Mouse (Mus musculus): ENCODE data around the gene Egfl7. TPM values are rescaled to one million over a fixed set of nuclear protein-coding genes. Genes with fewer than 3 reads are reported as not detected.
A peak's percentile ranks its signal among the peaks of the same experiment; 100 is the strongest.

The Egfl7 gene
- total and polyA plus RNA-seq, 3 experiments = 102 to 499 (median 111) TPM

GRCm38 (mm10) chr2:26570034-26570433, 9.8 kb upstream of the Egfl7 start:
- no peaks in the 10 kb centered on the region for H3K27me3 ChIP-seq (ENCODE audit: control insufficient read depth, insufficient read depth, low read length)
- peak overlapping the region; percentile 92 for H3K27ac ChIP-seq
- WGBS = 17% methylated on average over 3 of the region's 3 CpGs
- intact Hi-C loops (cut with DNase I) = loop anchor here (1.0 kb wide), 1 partner anchor 17 kb away; no protein-coding TSS in a partner anchor
- H3K4me1 ChIP-seq (ENCODE audit: control insufficient read depth, insufficient read depth, low read length) = peaks cover 24% of the 10 kb centered on the region
- DNase-seq = peak; percentile 63 to 79
- H3K4me3 ChIP-seq = peak overlapping the region; percentile 46
- peak overlapping the region; percentile 49; the same call in 1 of the 2 replicates for H3K9ac ChIP-seq (ENCODE audit: low read depth, low read length)
- TF ChIP-seq POLR2A (IDR thresholded peaks at IDR 0.05; ENCODE audit: insufficient read depth, low read depth, low read length) = peak; percentile 36; the same call in 1 of the 2 replicates
- TF ChIP-seq EP300 (IDR thresholded peaks at IDR 0.05; ENCODE audit: insufficient read depth, low read depth, low read length) = peak; percentile 40; the same call in 1 of the 2 replicates
- peak; percentile 85 for TF ChIP-seq CTCF (IDR thresholded peaks at IDR 0.05)
- H3K36me3 ChIP-seq (ENCODE audit: control insufficient read depth, insufficient read depth, low read length) = no peaks in the 10 kb centered on the region
- H3K79me2 ChIP-seq (replicated peaks; ENCODE audit: control insufficient read depth, insufficient read depth, low read length) = no peaks in the 10 kb centered on the region

GRCm38 (mm10) chr2:26571400-26571799, 8.4 kb upstream of the Egfl7 start:
- 40% methylated on average over 9 of the region's 9 CpGs for WGBS
- no peaks in the 10 kb centered on the region for H3K79me2 ChIP-seq (replicated peaks; ENCODE audit: control insufficient read depth, insufficient read depth, low read length)
- H3K36me3 ChIP-seq (ENCODE audit: control insufficient read depth, insufficient read depth, low read length) = no peaks in the 10 kb centered on the region
- H3K27me3 ChIP-seq (ENCODE audit: control insufficient read depth, insufficient read depth, low read length) = no peaks in the 10 kb centered on the region
- 0 out of 2 replicates have a peak, but pooled peaks have one; percentile 9 for TF ChIP-seq EP300 (IDR thresholded peaks at IDR 0.05; ENCODE audit: insufficient read depth, low read depth, low read length)
- TF ChIP-seq POLR2A (IDR thresholded peaks at IDR 0.05; ENCODE audit: insufficient read depth, low read depth, low read length) = peak; percentile 47; the same call in 1 of the 2 replicates
- TF ChIP-seq CTCF (IDR thresholded peaks at IDR 0.05) = peak; percentile 57
- intact Hi-C loops (cut with DNase I) = no loop called here
- peak overlapping the region; percentile 92 for H3K27ac ChIP-seq
- peak overlapping the region; percentile 49 for H3K9ac ChIP-seq (ENCODE audit: low read depth, low read length)
- peaks cover 25% of the 10 kb centered on the region for H3K4me1 ChIP-seq (ENCODE audit: control insufficient read depth, insufficient read depth, low read length)
- peak overlapping the region; percentile 46 for H3K4me3 ChIP-seq
- DNase-seq = peak in 1 of 2 experiments; percentile 65

- Histone ChIP-seq H3K9ac (ENCODE audit: low read depth, low read length) (peak overlapping the region; percentile 49), H3K4me1 (ENCODE audit: control insufficient read depth, insufficient read depth, low read length) (peaks cover 26% of the 10 kb centered on the region), H3K27me3 (ENCODE audit: control insufficient read depth, insufficient read depth, low read length) (no peaks in the 10 kb centered on the region), H3K4me3 (peak overlapping the region; percentile 46), H3K27ac (peak overlapping the region; percentile 92), H3K79me2 (replicated peaks; ENCODE audit: control insufficient read depth, insufficient read depth, low read length) (no peaks in the 10 kb centered on the region), H3K36me3 (ENCODE audit: control insufficient read depth, insufficient read depth, low read length) (no peaks in the 10 kb centered on the region)
- WGBS = 31% methylated on average over 5 of the region's 5 CpGs
- peak; percentile 99 for TF ChIP-seq EP300 (IDR thresholded peaks at IDR 0.05; ENCODE audit: insufficient read depth, low read depth, low read length)
- peak; percentile 62 for TF ChIP-seq POLR2A (IDR thresholded peaks at IDR 0.05; ENCODE audit: insufficient read depth, low read depth, low read length)
- TF ChIP-seq CTCF (IDR thresholded peaks at IDR 0.05) = no peak
- peak; percentile 76 to 85 for DNase-seq
- intact Hi-C loops (cut with DNase I) = no loop called here
Measured at GRCm38 (mm10) chr2:26571826-26572225, 8.0 kb upstream of the Egfl7 start.

- 7% methylated on average over 12 of the region's 12 CpGs for WGBS
- Histone ChIP-seq H3K79me2 (replicated peaks; ENCODE audit: control insufficient read depth, insufficient read depth, low read length) (no peaks in the 10 kb centered on the region), H3K27me3 (ENCODE audit: control insufficient read depth, insufficient read depth, low read length) (no peaks in the 10 kb centered on the region), H3K4me1 (ENCODE audit: control insufficient read depth, insufficient read depth, low read length) (peaks cover 34% of the 10 kb centered on the region), H3K4me3 (peak overlapping the region; percentile 19; the same call in 1 of the 2 replicates), H3K9ac (ENCODE audit: low read depth, low read length) (peak overlapping the region; percentile 5), H3K36me3 (ENCODE audit: control insufficient read depth, insufficient read depth, low read length) (no peaks in the 10 kb centered on the region), H3K27ac (peak overlapping the region; percentile 92)
- DNase-seq = peak in 1 of 2 experiments; percentile 81
- intact Hi-C loops (cut with DNase I) = no loop called here
- TF ChIP-seq POLR2A (IDR thresholded peaks at IDR 0.05; ENCODE audit: insufficient read depth, low read depth, low read length) (peak; percentile 68), EP300 (IDR thresholded peaks at IDR 0.05; ENCODE audit: insufficient read depth, low read depth, low read length) (peak; percentile 75; the same call in 1 of the 2 replicates), CTCF (IDR thresholded peaks at IDR 0.05) (no peak)
Measured at GRCm38 (mm10) chr2:26573396-26573795, 6.4 kb upstream of the Egfl7 start.

- intact Hi-C loops (cut with DNase I) = no loop called here
- no peaks in the 10 kb centered on the region for H3K79me2 ChIP-seq (replicated peaks; ENCODE audit: control insufficient read depth, insufficient read depth, low read length)
- no peak for DNase-seq
- no peaks in the 10 kb centered on the region for H3K36me3 ChIP-seq (ENCODE audit: control insufficient read depth, insufficient read depth, low read length)
- H3K4me1 ChIP-seq (ENCODE audit: control insufficient read depth, insufficient read depth, low read length) = peaks cover 36% of the 10 kb centered on the region
- peak overlapping the region; percentile 19; the same call in 1 of the 2 replicates for H3K4me3 ChIP-seq
- H3K9ac ChIP-seq (ENCODE audit: low read depth, low read length) = peak overlapping the region; percentile 22; the same call in 1 of the 2 replicates
- TF ChIP-seq POLR2A (IDR thresholded peaks at IDR 0.05; ENCODE audit: insufficient read depth, low read depth, low read length) (no peak), EP300 (IDR thresholded peaks at IDR 0.05; ENCODE audit: insufficient read depth, low read depth, low read length) (no peak), CTCF (IDR thresholded peaks at IDR 0.05) (no peak)
- H3K27me3 ChIP-seq (ENCODE audit: control insufficient read depth, insufficient read depth, low read length) = no peaks in the 10 kb centered on the region
- 2% methylated on average over 5 of the region's 5 CpGs for WGBS
- peak overlapping the region; percentile 92 for H3K27ac ChIP-seq
Measured at GRCm38 (mm10) chr2:26573807-26574206, 6.0 kb upstream of the Egfl7 start.

GRCm38 (mm10) chr2:26574862-26575261, 5.0 kb upstream of the Egfl7 start:
- H3K4me1 ChIP-seq (ENCODE audit: control insufficient read depth, insufficient read depth, low read length) = peaks cover 37% of the 10 kb centered on the region
- WGBS = 63% methylated on average over 5 of the region's 5 CpGs
- no peaks in the 10 kb centered on the region for H3K27me3 ChIP-seq (ENCODE audit: control insufficient read depth, insufficient read depth, low read length)
- H3K79me2 ChIP-seq (replicated peaks; ENCODE audit: control insufficient read depth, insufficient read depth, low read length) = no peaks in the 10 kb centered on the region
- peak overlapping the region; percentile 34; the same call in 1 of the 2 replicates for H3K4me3 ChIP-seq
- no peak for DNase-seq
- no peak for TF ChIP-seq POLR2A (IDR thresholded peaks at IDR 0.05; ENCODE audit: insufficient read depth, low read depth, low read length)
- no peak for TF ChIP-seq EP300 (IDR thresholded peaks at IDR 0.05; ENCODE audit: insufficient read depth, low read depth, low read length)
- no peak for TF ChIP-seq CTCF (IDR thresholded peaks at IDR 0.05)
- intact Hi-C loops (cut with DNase I) = no loop called here
- H3K27ac ChIP-seq = peak overlapping the region; percentile 92
- H3K9ac ChIP-seq (ENCODE audit: low read depth, low read length) = peak overlapping the region; percentile 31
- H3K36me3 ChIP-seq (ENCODE audit: control insufficient read depth, insufficient read depth, low read length) = no peaks in the 10 kb centered on the region
